In genomic region chr5:134006470-134007126, GRCm38 (mm10) we compare ENCODE assay signal across 8 mouse cellular contexts.
DNase-seq lines count a peak whose midpoint lies in the region; ATAC-seq and TF ChIP-seq lines count a peak whose summit lies in the region.

No protein-coding gene starts in this region.

- no peaks in the 10 kb centered on the region for H3K9me3 ChIP-seq in hindbrain, postnatal 0 days (ENCODE audit: low read length)

- no peaks in the 10 kb centered on the region for H3K4me1 ChIP-seq in hindbrain, postnatal 0 days (ENCODE audit: insufficient read depth, low read length)

- peak; percentile 98 for TF ChIP-seq CTCF in hindbrain, postnatal 0 days (IDR thresholded peaks at IDR 0.05; ENCODE audit: low read depth)
- TF ChIP-seq CTCF in left cerebral cortex, adult 2 months (IDR thresholded peaks at IDR 0.05), result peak; percentile 94

- intact Hi-C loops in left cerebral cortex, adult 2 months (cut with DNase I), result loop anchor here (10.0 kb wide), 3 partner anchors 202 to 1892 kb away; no protein-coding TSS in a partner anchor

- no peaks in the 10 kb centered on the region for H3K27me3 ChIP-seq in hindbrain, postnatal 0 days (ENCODE audit: insufficient read depth, low read length)

- peak overlapping the region; percentile 49 for H3K4me2 ChIP-seq in hindbrain, postnatal 0 days (ENCODE audit: low read depth, low read length)

- no peaks in the 10 kb centered on the region for H3K36me3 ChIP-seq in hindbrain, postnatal 0 days (ENCODE audit: insufficient read depth, low read length)

- H3K4me3 ChIP-seq in hindbrain, postnatal 0 days (ENCODE audit: low read length), result no peak overlapping the region
- H3K4me3 ChIP-seq in left cerebral cortex, adult 2 months, result peak overlapping the region; percentile 16; the same call in 1 of the 2 replicates

- WGBS in hindbrain, postnatal 0 days, result 4% methylated on average over 14 of the region's 14 CpGs

- peak; percentile 84 for ATAC-seq in hindbrain, postnatal 0 days
- ATAC-seq in megakaryocyte, adult 5-6 weeks (ENCODE audit: poor library complexity, severe bottlenecking), result peak; percentile 68
- ATAC-seq in inflammation-experienced regulatory T-cells, adult 6 months, result no peak

- H3K27ac ChIP-seq in hindbrain, postnatal 0 days, result no peak overlapping the region
- H3K27ac ChIP-seq in left cerebral cortex, adult 2 months, result no peak overlapping the region

- H3K9ac ChIP-seq in hindbrain, postnatal 0 days (replicated peaks; ENCODE audit: low read length), result no peak overlapping the region

- peak; percentile 97 for DNase-seq in ZHBTc4 (ENCODE audit: low read depth, low spot score)
- DNase-seq in cerebellum, postnatal 4 days (ENCODE audit: low spot score in 2 of 2), result peak; percentile 79 to 91
- DNase-seq in gastrocnemius, adult 8-10 months (ENCODE audit: low spot score in 2 of 2), result peak; percentile 63 to 73
- peak; percentile 97 for DNase-seq in hindbrain, postnatal 0 days (ENCODE audit: low spot score)
- peak; percentile 72 to 86 for DNase-seq in left cerebral cortex, adult 2 months (ENCODE audit: extremely low spot score in 1 of 2, low spot score in 2 of 2)
- DNase-seq in right cerebral cortex, postnatal 14 days, result peak; percentile 80
